Mouse (Mus musculus): ENCODE measurements around the gene Defb46. TPM values are rescaled to one million over a fixed set of nuclear protein-coding genes. Genes with fewer than 3 reads are reported as not detected.

Gene Defb46
- not detected for polyA plus RNA-seq (2015; fragmentation: Illumina TruSeq; extraction: RNeasy Lipid Tissue Mini Kit (QIAGEN cat#74804); ENCODE audit: insufficient read depth, low read depth, low replicate concordance)

GRCm38 (mm10) chr8:19239616-19240015, at the start of gene Defb46:
Defb46 (plus strand) TSS chr8:19239916.

DNA sequence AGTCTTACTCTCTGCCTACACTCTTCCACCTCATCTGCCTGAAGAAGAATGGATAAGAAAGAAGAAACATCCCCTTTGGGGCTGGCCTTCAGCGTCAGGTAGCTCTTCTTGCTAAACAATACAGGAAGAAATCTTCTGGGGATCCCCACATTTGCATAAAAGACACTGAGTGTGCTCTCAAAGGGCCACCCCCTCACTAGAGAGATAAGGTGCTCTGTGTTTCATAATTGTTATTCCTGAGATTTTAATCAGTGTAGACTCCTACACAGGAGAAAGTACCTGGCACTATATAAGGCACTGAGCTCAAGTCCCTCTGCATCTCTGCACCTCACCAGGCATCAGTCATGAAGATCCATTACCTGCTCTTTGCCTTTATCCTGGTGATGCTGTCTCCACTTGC, 14.6 kb upstream of the Defb46 start, which contains the start of gene Defb6:
TSS of gene Defb6 (plus strand) at position 318 of the 400 bp plus-strand sequence.

DNA sequence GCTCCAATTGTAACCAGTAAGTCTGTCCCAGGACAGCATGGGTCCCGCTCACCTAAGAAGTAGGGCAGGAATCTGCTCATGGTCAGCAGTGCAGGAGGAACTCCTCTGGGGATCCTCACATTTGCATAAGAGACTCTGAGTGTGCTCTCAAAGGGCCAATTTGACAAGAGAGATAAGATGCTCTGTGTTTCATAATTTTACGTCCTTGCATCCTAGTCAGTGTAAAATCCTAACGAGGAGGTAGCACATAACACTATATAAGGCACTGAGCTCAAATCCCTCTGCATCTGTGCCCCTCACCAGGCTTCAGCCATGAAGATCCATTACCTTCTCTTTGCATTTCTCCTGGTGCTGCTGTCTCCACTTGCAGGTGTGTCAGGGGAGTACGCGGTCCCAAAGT, 7.6 kb downstream of the Defb46 start, which contains the start of gene Defb5:
TSS of gene Defb5 (plus strand) at position 301 of the 400 bp plus-strand sequence.

Other genes with a start within 250 kb of the Defb46 start
- gene Defb37, start 248.9 kb upstream of the Defb46 start, polyA plus RNA-seq (2015; fragmentation: Illumina TruSeq; extraction: RNeasy Lipid Tissue Mini Kit (QIAGEN cat#74804); ENCODE audit: insufficient read depth, low read depth, low replicate concordance) = not detected
- gene Defb38, start 213.3 kb upstream of the Defb46 start, polyA plus RNA-seq (2015; fragmentation: Illumina TruSeq; extraction: RNeasy Lipid Tissue Mini Kit (QIAGEN cat#74804); ENCODE audit: insufficient read depth, low read depth, low replicate concordance) = not detected
- gene Defb39, start 175.1 kb upstream of the Defb46 start, polyA plus RNA-seq (2015; fragmentation: Illumina TruSeq; extraction: RNeasy Lipid Tissue Mini Kit (QIAGEN cat#74804); ENCODE audit: insufficient read depth, low read depth, low replicate concordance) = not detected
- gene Defb12, start 125.1 kb upstream of the Defb46 start, polyA plus RNA-seq (2015; fragmentation: Illumina TruSeq; extraction: RNeasy Lipid Tissue Mini Kit (QIAGEN cat#74804); ENCODE audit: insufficient read depth, low read depth, low replicate concordance) = not detected
- not detected for gene Defb34, start 116.2 kb upstream of the Defb46 start, polyA plus RNA-seq (2015; fragmentation: Illumina TruSeq; extraction: RNeasy Lipid Tissue Mini Kit (QIAGEN cat#74804); ENCODE audit: insufficient read depth, low read depth, low replicate concordance)
- gene Gm45826, start 99.1 kb upstream of the Defb46 start, polyA plus RNA-seq (2015; fragmentation: Illumina TruSeq; extraction: RNeasy Lipid Tissue Mini Kit (QIAGEN cat#74804); ENCODE audit: insufficient read depth, low read depth, low replicate concordance) = not detected
- gene Defb14, start 45.6 kb upstream of the Defb46 start, polyA plus RNA-seq (2015; fragmentation: Illumina TruSeq; extraction: RNeasy Lipid Tissue Mini Kit (QIAGEN cat#74804); ENCODE audit: insufficient read depth, low read depth, low replicate concordance) = not detected
- gene Defb4, start 41.2 kb upstream of the Defb46 start, polyA plus RNA-seq (2015; fragmentation: Illumina TruSeq; extraction: RNeasy Lipid Tissue Mini Kit (QIAGEN cat#74804); ENCODE audit: insufficient read depth, low read depth, low replicate concordance) = not detected
- not detected for gene Defb6, start 14.4 kb upstream of the Defb46 start, polyA plus RNA-seq (2015; fragmentation: Illumina TruSeq; extraction: RNeasy Lipid Tissue Mini Kit (QIAGEN cat#74804); ENCODE audit: insufficient read depth, low read depth, low replicate concordance)
- not detected for gene Defb5, start 7.7 kb downstream of the Defb46 start, polyA plus RNA-seq (2015; fragmentation: Illumina TruSeq; extraction: RNeasy Lipid Tissue Mini Kit (QIAGEN cat#74804); ENCODE audit: insufficient read depth, low read depth, low replicate concordance)
- gene Defb3, start 53.4 kb downstream of the Defb46 start, polyA plus RNA-seq (2015; fragmentation: Illumina TruSeq; extraction: RNeasy Lipid Tissue Mini Kit (QIAGEN cat#74804); ENCODE audit: insufficient read depth, low read depth, low replicate concordance) = not detected
- not detected for gene Defb8, start 207.7 kb downstream of the Defb46 start, polyA plus RNA-seq (2015; fragmentation: Illumina TruSeq; extraction: RNeasy Lipid Tissue Mini Kit (QIAGEN cat#74804); ENCODE audit: insufficient read depth, low read depth, low replicate concordance)

All from pancreas, adult 10 weeks (tissue).